ENCODE assay signal across 9 mouse cellular contexts in the genomic region with DNA sequence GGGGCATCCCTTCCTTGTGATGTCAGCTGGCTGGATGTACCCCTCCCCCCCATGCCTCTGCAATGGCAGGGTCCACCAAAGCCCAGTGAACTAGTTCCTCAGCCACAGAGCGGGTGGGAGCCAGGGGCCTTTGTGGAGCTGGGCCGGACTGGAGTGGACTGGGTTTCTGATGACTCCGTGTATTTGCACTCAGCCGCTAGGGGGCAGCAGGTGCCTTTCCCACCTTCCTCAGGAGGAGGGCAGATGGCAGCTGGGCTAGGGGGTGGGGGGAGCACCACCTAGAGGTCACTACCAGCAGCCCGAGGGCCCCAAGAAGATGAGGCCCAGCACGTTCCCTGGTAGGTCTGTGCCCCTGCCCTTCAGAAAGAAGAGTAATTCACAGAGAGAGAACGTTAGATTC. TPM values are rescaled to one million over a fixed set of nuclear protein-coding genes. Genes with fewer than 3 reads are reported as not detected.
DNase-seq lines count a peak whose midpoint lies in the region; ATAC-seq and TF ChIP-seq lines count a peak whose summit lies in the region.
"Had no signal": no experiment of that assay in that cellular context is flagged by ENCODE, and none has a peak within 500 bp of the region (broad histone marks: within the 10 kb centered on the region; RNA-seq: fewer than 3 reads in every experiment).

No protein-coding gene starts in this region.

- DNase-seq in CH12.LX (ENCODE audit: extremely low read depth): peak; percentile 78
- DNase-seq in brain, embryonic 14.5 days (ENCODE audit: low read depth): peak; percentile 78
- peak; percentile 79 to 94 for DNase-seq in kidney, postnatal 36 days
- DNase-seq in testis, postnatal 14 days (ENCODE audit: low spot score): peak; percentile 49

- ATAC-seq in erythroid progenitor cell, adult 5-6 weeks (replicated peaks; ENCODE audit: low FRiP score, poor library complexity, severe bottlenecking): peak; percentile 46; the same call in 1 of the 2 replicates
- ATAC-seq in heart, embryonic 15.5 days (replicated peaks; ENCODE audit: insufficient number of reproducible peaks, insufficient read depth, low FRiP score, low read depth): peak; percentile 16; the same call in 1 of the 2 replicates
- ATAC-seq in liver, embryonic 15.5 days (ENCODE audit: insufficient read depth): peak; percentile 20; the same call in 1 of the 2 replicates

- in situ Hi-C loops in CH12.LX (cut with MboI; ENCODE audit: low pct_ligation_motif_present, low pct_unique_long_range_greater_than_20kb, low sequenced_read_pairs): no loop called here

- TF ChIP-seq POLR2A in CH12.LX (IDR thresholded peaks at IDR 0.05; ENCODE audit: low read depth, low read length): no peak
- TF ChIP-seq POLR2A in brain, embryonic 14.5 days (IDR thresholded peaks at IDR 0.05; ENCODE audit: borderline replicate concordance, extremely low read depth, insufficient read depth, insufficient read length, poor library complexity, severe bottlenecking): no peak
- TF ChIP-seq POLR2A in olfactory bulb, adult 2 months (IDR thresholded peaks at IDR 0.05; ENCODE audit: insufficient read depth, low read depth, low read length): no peak

- no peak overlapping the region for H3K9ac ChIP-seq in CH12.LX (ENCODE audit: insufficient read depth, low read depth)
- no peak overlapping the region for H3K9ac ChIP-seq in heart, embryonic 15.5 days
- H3K9ac ChIP-seq in liver, embryonic 15.5 days: no peak overlapping the region
- H3K9ac ChIP-seq: limb, embryonic 12.5 days had no signal

- no peaks in the 10 kb centered on the region for H3K9me3 ChIP-seq in CH12.LX (replicated peaks; ENCODE audit: low read length)
- H3K9me3 ChIP-seq in heart, embryonic 15.5 days (replicated peaks): no peaks in the 10 kb centered on the region
- no peaks in the 10 kb centered on the region for H3K9me3 ChIP-seq in liver, embryonic 15.5 days (replicated peaks)
- H3K9me3 ChIP-seq: limb, embryonic 12.5 days had no signal

- peaks cover 0 to 22% of the 10 kb centered on the region in 2 experiments; a peak in 2 of 4 replicates for H3K4me1 ChIP-seq in CH12.LX (ENCODE audit: control insufficient read depth in 1 of 2, insufficient read depth in 2 of 2)
- peaks cover 18% of the 10 kb centered on the region for H3K4me1 ChIP-seq in heart, embryonic 15.5 days (replicated peaks)
- no peaks in the 10 kb centered on the region for H3K4me1 ChIP-seq in liver, embryonic 15.5 days (replicated peaks)
- H3K4me1 ChIP-seq in olfactory bulb, adult 2 months (ENCODE audit: control insufficient read depth, insufficient read depth, low read length): peaks cover 24% of the 10 kb centered on the region

- no peak overlapping the region for H3K4me2 ChIP-seq in CH12.LX (ENCODE audit: insufficient read depth, low read depth, poor library complexity, severe bottlenecking)
- H3K4me2 ChIP-seq in heart, embryonic 15.5 days: no peak overlapping the region
- H3K4me2 ChIP-seq in liver, embryonic 15.5 days: no peak overlapping the region
- H3K4me2 ChIP-seq: limb, embryonic 12.5 days had no signal

- no peaks in the 10 kb centered on the region for H3K79me2 ChIP-seq in CH12.LX (replicated peaks; ENCODE audit: control insufficient read depth, extremely low read depth, insufficient read depth, poor library complexity, severe bottlenecking)

- no peak overlapping the region for H3K4me3 ChIP-seq in CH12.LX (replicated peaks in 1 of 3; ENCODE audit: low read depth in 2 of 3, low read length in 2 of 3, poor library complexity in 1 of 3)
- no peak overlapping the region for H3K4me3 ChIP-seq in heart, embryonic 15.5 days
- no peak overlapping the region for H3K4me3 ChIP-seq in liver, embryonic 15.5 days (replicated peaks)
- H3K4me3 ChIP-seq in olfactory bulb, adult 2 months (ENCODE audit: insufficient read depth, low read depth, low read length): no peak overlapping the region
- H3K4me3 ChIP-seq: limb, embryonic 12.5 days had no signal

- TF ChIP-seq CTCF in CH12.LX (conservative IDR thresholded peaks at IDR 0.05 in 1 of 2, IDR thresholded peaks at IDR 0.05 in 1 of 2; ENCODE audit: low read depth in 2 of 2, low read length in 2 of 2): peak; percentile 30 to 98; a peak in 3 of 4 replicates
- TF ChIP-seq CTCF in brain, embryonic 14.5 days (IDR thresholded peaks at IDR 0.05; ENCODE audit: borderline replicate concordance, extremely low read depth, insufficient read depth, insufficient read length): peak; percentile 85
- peak; percentile 90 for TF ChIP-seq CTCF in olfactory bulb, adult 2 months (IDR thresholded peaks at IDR 0.05; ENCODE audit: insufficient read depth, low read depth, low read length)

- H3K27ac ChIP-seq in CH12.LX (ENCODE audit: insufficient read depth, low read depth): no peak overlapping the region
- H3K27ac ChIP-seq in heart, embryonic 15.5 days: no peak overlapping the region
- no peak overlapping the region for H3K27ac ChIP-seq in liver, embryonic 15.5 days (replicated peaks)
- H3K27ac ChIP-seq in olfactory bulb, adult 2 months (ENCODE audit: insufficient read depth, low read depth, low read length): no peak overlapping the region
- H3K27ac ChIP-seq: limb, embryonic 12.5 days had no signal

- no peak for TF ChIP-seq EP300 in CH12.LX (IDR thresholded peaks at IDR 0.05; ENCODE audit: low read length)

- dilution Hi-C loops in CH12.LX (cut with MboI; ENCODE audit: extremely low pct_ligation_motif_present, extremely low pct_unique_long_range_greater_than_20kb, low sequenced_read_pairs): no loop called here

- WGBS in heart, embryonic 15.5 days: 7% methylated on average over 7 of the region's 7 CpGs
- WGBS in liver, embryonic 15.5 days (ENCODE audit: insufficient replicate concordance): 9% methylated on average over 7 of the region's 7 CpGs
- 9% methylated on average over 7 of the region's 7 CpGs for WGBS in olfactory bulb, adult 2 months

- peak; percentile 81 for TF ChIP-seq RAD21 in CH12.LX (IDR thresholded peaks at IDR 0.05; ENCODE audit: low read depth, low read length)

- H3K27me3 ChIP-seq in CH12.LX (replicated peaks): peaks cover 2% of the 10 kb centered on the region
- peaks cover 17% of the 10 kb centered on the region for H3K27me3 ChIP-seq in heart, embryonic 15.5 days
- H3K27me3 ChIP-seq in liver, embryonic 15.5 days: no peaks in the 10 kb centered on the region
- H3K27me3 ChIP-seq: limb, embryonic 12.5 days had no signal

- peaks cover 0 to 15% of the 10 kb centered on the region in 2 experiments for H3K36me3 ChIP-seq in CH12.LX (replicated peaks in 1 of 2; ENCODE audit: control insufficient read depth in 1 of 2, insufficient read depth in 1 of 2, low read length in 1 of 2)
- H3K36me3 ChIP-seq in heart, embryonic 15.5 days: no peaks in the 10 kb centered on the region
- no peaks in the 10 kb centered on the region for H3K36me3 ChIP-seq in liver, embryonic 15.5 days (replicated peaks)

TF ChIP-seq in CH12.LX, 34 proteins besides CTCF, POLR2A, EP300 and RAD21 (continues in another document):
- TF ChIP-seq HCFC1 (IDR thresholded peaks at IDR 0.05; ENCODE audit: low read depth, low read length) (no peak; the same call in 1 of the 2 replicates), ETS1 (conservative IDR thresholded peaks at IDR 0.05; ENCODE audit: low read depth, low read length) (no peak), MAZ (IDR thresholded peaks at IDR 0.05; ENCODE audit: low read depth, low read length) (peak; percentile 68), BHLHE40 (IDR thresholded peaks at IDR 0.05; ENCODE audit: low read depth, low read length) (peak; percentile 53; the same call in 1 of the 2 replicates), TCF12 (IDR thresholded peaks at IDR 0.05; ENCODE audit: low read depth, low read length) (peak; percentile 29; the same call in 1 of the 2 replicates), ZC3H11A (IDR thresholded peaks at IDR 0.05; ENCODE audit: low read depth, low read length) (0 out of 2 replicates have a peak, but pooled peaks have one; percentile 12), SIN3A (IDR thresholded peaks at IDR 0.05; ENCODE audit: low read length) (no peak), NRF1 (IDR thresholded peaks at IDR 0.05; ENCODE audit: low read depth, low read length) (no peak), TBP (conservative IDR thresholded peaks at IDR 0.05; ENCODE audit: low read depth, low read length) (no peak), PAX5 (IDR thresholded peaks at IDR 0.05; ENCODE audit: low read length) (no peak), MXI1 (IDR thresholded peaks at IDR 0.05; ENCODE audit: low read depth, low read length) (no peak), NELFE (IDR thresholded peaks at IDR 0.05; ENCODE audit: low read depth, low read length) (no peak; the same call in 1 of the 2 replicates), SMC3 (IDR thresholded peaks at IDR 0.05; ENCODE audit: low read depth, low read length) (peak; percentile 84), KAT2A (IDR thresholded peaks at IDR 0.05; ENCODE audit: insufficient replicate concordance, low read length) (no peak), MEF2A (IDR thresholded peaks at IDR 0.05; ENCODE audit: borderline replicate concordance, low read depth, low read length) (no peak)

RNA-seq across cellular contexts. Expression of a gene that starts 17.2 kb away (rescaled TPM):
- total RNA-seq in CH12.LX (2012; rRNA removed) (21.4 and 24.2 TPM in 2 replicates), CH12.LX (2014; rRNA removed) (26.3 and 27.9 TPM in 2 replicates)
- polyA plus RNA-seq in CH12.LX (2012; ENCODE audit: insufficient read length, low read depth): 20.1 and 21.0 TPM in 2 replicates
- 63.8 and 67.6 TPM in 2 replicates for polyA plus RNA-seq in brain, embryonic 14.5 days (2012; rRNA removed)
- 2.9 TPM in 1 of 2 replicates, not detected in the other for total RNA-seq in erythroid progenitor cell, adult 5-6 weeks (2015; ENCODE audit: low replicate concordance)
- total RNA-seq in erythroid progenitor cell, adult 5-6 weeks (2017; ENCODE audit: low replicate concordance): not detected in 2 replicates
- polyA plus RNA-seq in heart, embryonic 15.5 days (2015; fragmentation: Nextera tagmentation; extraction: Ambion mirVana): 13.6 and 20.5 TPM in 2 replicates
- polyA plus RNA-seq in liver, embryonic 15.5 days (2015; fragmentation: Nextera tagmentation; extraction: Ambion mirVana): 32.7 TPM in 2 replicates
- polyA plus RNA-seq in olfactory bulb, adult 2 months (2012; ENCODE audit: insufficient read depth, insufficient read length, low replicate concordance, missing spikeins): not detected in 2 replicates

RNA-seq across cellular contexts. Expression of a gene that starts 17.4 kb away (rescaled TPM):
- 9.5 and 10.9 TPM in 2 replicates for total RNA-seq in CH12.LX (2012; rRNA removed)
- 8.3 and 9.3 TPM in 2 replicates for total RNA-seq in CH12.LX (2014; rRNA removed)
- 14.4 and 15.2 TPM in 2 replicates for polyA plus RNA-seq in CH12.LX (2012; ENCODE audit: insufficient read length, low read depth)
- polyA plus RNA-seq in brain, embryonic 14.5 days (2012; rRNA removed): 26.2 and 28.3 TPM in 2 replicates
- 1.1 and 1.7 TPM in 2 replicates for total RNA-seq in erythroid progenitor cell, adult 5-6 weeks (2015; ENCODE audit: low replicate concordance)
- total RNA-seq in erythroid progenitor cell, adult 5-6 weeks (2017; ENCODE audit: low replicate concordance): 1.1 and 3.3 TPM in 2 replicates
- polyA plus RNA-seq in heart, embryonic 15.5 days (2015; fragmentation: Nextera tagmentation; extraction: Ambion mirVana): 19.7 and 24.3 TPM in 2 replicates
- 10.3 and 11.0 TPM in 2 replicates for polyA plus RNA-seq in liver, embryonic 15.5 days (2015; fragmentation: Nextera tagmentation; extraction: Ambion mirVana)
- polyA plus RNA-seq in olfactory bulb, adult 2 months (2012; ENCODE audit: insufficient read depth, insufficient read length, low replicate concordance, missing spikeins): not detected in 2 replicates

Comparison
In these comparisons a context has a peak if more than half of its experiments do, and no peak if none do; other contexts are left out.
1. RNA of a gene that starts 17.2 kb away (polyA plus RNA-seq): 63.8 to 67.6 TPM in brain, embryonic 14.5 days, 32.7 TPM in liver, embryonic 15.5 days, 20.1 to 21.0 TPM in CH12.LX and 13.6 to 20.5 TPM in heart, embryonic 15.5 days; not detected in olfactory bulb, adult 2 months; every median in the first group is over 10 times any median in the second.
2. RNA of a gene that starts 17.4 kb away (polyA plus RNA-seq): 26.2 to 28.3 TPM in brain, embryonic 14.5 days, 19.7 to 24.3 TPM in heart, embryonic 15.5 days, 14.4 to 15.2 TPM in CH12.LX and 10.3 to 11.0 TPM in liver, embryonic 15.5 days; not detected in olfactory bulb, adult 2 months; every median in the first group is over 10 times any median in the second.
3. Peak in every context shown above with its lines, with median percentiles within 50 percentile points of each other: DNase-seq, CTCF ChIP-seq and ATAC-seq.